Mouse (Mus musculus) T-helper 2 cell (primary cell): ENCODE data around the gene Gucd1.

Source experiments
- in situ Hi-C: fragments of 300-600 bp; cut with MboI, MseI; formaldehyde crosslinking; loops from one replicate; pipeline ENCODE4 v1.15.1; 2025; ENCODE audit warnings: high pct_unique_total_duplicates

Gucd1 gene

DNA sequence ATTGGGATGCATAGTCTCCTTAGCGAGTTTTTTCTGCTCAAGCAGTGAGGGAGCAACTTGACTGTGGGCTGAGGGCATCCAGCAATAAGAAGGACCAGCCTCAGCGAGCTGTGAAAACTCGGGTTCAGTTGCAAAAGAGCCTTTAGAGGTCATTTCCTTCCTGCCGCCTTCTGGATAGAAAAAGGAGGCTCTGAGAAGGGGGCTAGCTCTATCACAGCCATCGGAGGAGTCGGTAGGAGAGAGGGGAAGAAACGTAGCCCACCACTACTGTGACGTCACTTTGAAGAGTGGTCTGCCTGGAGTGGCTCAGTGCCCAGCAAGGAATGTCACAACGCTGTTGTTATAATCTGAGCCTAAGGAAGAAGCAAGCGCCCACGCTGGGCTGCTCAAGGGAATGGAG is 190.7 kb downstream of the Gucd1 start:
- in situ Hi-C loops, result loop anchor here (5.0 kb wide), 1 partner anchor 110 kb away; no protein-coding TSS in a partner anchor

- in situ Hi-C loops, result loop anchor here (5.0 kb wide), 1 partner anchor 111 kb away; no protein-coding TSS in a partner anchor
Measured at GRCm38 (mm10) chr10:75326553-75326952, 191.2 kb downstream of the Gucd1 start.

GRCm38 (mm10) chr10:75325821-75326220 is 192.0 kb downstream of the Gucd1 start:
- in situ Hi-C loops, result loop anchor here (5.0 kb wide), 1 partner anchor 111 kb away; no protein-coding TSS in a partner anchor

DNA sequence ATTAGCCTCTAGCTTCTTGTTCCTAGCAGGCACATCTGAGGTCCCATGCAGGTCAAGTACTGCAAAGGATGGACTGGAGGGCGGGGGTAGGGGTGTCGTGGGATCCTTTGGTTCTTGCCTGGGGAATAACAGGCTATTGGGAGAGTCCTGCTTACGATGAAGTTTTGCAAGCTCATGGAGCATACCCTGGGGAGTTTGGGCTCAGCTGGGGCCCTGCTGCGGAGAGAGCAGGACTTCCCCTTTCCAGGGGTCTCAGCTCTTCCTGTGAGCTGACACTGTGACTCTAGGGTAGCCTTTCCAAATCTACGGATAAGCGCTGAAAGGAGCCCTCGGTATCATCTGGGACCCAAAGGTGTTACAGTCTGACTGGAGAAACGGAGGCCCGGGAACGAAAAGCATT is 193.4 kb downstream of the Gucd1 start:
- in situ Hi-C loops, result no loop called here

GRCm38 (mm10) chr10:75323986-75324385 is 193.8 kb downstream of the Gucd1 start:
- in situ Hi-C loops, result no loop called here

DNA sequence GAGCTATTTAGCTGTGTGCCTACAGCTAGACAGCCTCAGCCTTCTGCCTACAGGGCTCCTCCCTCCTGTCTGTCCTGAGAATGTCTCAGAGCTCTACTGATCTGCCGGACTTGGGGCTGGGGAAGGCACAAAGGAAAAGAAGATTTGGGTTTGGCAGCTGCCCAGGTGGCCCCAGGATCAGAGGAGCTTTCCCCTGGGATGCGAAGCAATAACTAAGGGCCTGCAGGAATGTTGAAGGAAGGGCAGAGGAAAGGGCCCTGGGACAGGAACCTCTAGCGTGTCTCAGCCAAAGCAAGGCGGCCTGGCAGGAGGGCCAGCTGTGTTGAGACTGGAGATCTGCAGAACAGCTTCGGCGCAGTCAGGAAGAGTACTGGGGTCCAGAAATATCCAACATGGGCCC is 194.8 kb downstream of the Gucd1 start:
- in situ Hi-C loops, result no loop called here

- in situ Hi-C loops, result no loop called here
Measured at GRCm38 (mm10) chr10:75320321-75320720, 197.5 kb downstream of the Gucd1 start.

- in situ Hi-C loops, result no loop called here
Measured at GRCm38 (mm10) chr10:75318206-75318605, 199.6 kb downstream of the Gucd1 start.

- in situ Hi-C loops, result no loop called here
Measured at GRCm38 (mm10) chr10:75316908-75317761, 200.6 kb downstream of the Gucd1 start.

DNA sequence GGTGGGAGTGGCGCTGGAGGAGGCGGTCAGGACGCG is 201.1 kb downstream of the Gucd1 start, which contains the start of gene Adora2a:
Gene Adora2a (plus strand): TSS at position 6 of the 36 bp plus-strand sequence.
- in situ Hi-C loops, result no loop called here

DNA sequence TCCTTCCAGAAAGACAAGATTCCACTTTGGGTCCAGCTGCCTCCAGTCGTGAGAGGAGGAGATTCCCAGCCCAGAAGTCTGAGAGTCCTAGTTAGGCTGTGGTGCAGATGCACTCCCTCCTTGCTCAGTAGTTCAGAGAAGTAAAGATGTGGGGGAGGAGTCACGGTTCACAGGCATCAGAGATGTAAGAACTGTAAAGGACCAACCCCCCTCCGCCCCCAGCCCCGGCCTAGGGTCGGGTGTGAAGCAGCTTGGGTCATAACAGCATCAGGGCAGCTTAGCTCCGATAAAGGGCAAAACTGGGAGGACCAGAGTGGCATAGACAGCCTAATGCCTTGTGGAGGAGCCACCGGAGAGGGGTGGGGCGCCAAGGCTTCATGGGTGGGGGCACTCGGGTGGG is 201.3 kb downstream of the Gucd1 start:
- in situ Hi-C loops, result no loop called here

DNA sequence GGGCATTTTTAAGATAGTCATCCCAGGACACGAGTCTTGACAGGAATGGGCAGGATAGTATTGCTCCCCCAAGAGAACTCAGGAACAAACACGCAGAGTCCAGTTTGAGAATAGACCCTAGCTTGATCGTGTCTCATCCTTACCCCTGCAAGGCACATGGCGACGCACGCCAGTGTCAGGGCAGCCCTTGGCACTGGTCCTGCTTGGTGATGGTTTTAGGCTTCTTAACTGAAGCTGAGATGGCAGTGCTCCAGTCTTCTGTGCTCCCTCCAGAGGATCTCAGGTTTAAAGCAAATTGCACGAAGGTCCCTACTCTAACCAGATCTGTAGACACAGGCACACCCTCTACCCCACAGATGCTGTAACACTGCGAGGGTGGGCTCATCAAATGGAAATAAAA is 202.0 kb downstream of the Gucd1 start:
- in situ Hi-C loops, result no loop called here

DNA sequence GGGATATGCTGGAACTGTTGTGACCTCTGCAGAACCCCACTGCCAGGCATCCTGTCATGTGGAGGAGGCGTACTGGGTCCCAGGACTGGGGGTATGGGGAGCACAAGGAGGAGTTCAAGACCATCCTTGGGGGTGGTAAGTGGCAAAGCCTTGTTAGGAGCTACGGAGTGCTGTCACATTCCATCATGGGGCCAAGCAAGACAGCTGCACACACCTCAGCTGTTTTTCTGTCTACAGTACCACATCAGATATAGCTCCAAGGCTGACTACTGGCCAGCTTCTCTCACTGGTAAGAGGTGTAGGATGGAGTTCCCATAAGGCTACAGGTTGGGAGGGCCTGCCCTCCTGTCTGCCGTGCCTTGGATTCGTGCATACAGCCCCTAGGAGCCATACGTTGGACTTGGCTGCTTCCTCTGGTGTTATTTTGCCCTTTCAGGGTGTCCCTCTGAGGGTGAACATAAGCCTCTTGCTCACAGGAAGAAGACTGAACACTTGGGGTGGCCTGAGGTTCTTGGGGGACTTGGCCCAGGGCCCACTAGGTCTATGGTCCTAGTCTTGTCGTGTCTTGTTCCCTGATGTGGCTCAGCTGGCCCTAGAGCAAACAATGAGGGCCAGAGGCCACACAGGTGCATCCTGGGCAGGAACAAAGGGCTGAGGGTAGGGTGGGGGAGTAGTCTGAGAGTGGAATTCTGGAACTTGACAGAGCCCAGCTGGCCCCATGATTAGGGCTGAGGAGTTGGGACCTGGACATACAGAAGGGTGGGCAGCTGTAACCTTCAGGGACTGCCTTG is 203.4 kb downstream of the Gucd1 start:
- in situ Hi-C loops, result no loop called here

- in situ Hi-C loops, result no loop called here
Measured at GRCm38 (mm10) chr10:75312361-75312760, 205.4 kb downstream of the Gucd1 start.

DNA sequence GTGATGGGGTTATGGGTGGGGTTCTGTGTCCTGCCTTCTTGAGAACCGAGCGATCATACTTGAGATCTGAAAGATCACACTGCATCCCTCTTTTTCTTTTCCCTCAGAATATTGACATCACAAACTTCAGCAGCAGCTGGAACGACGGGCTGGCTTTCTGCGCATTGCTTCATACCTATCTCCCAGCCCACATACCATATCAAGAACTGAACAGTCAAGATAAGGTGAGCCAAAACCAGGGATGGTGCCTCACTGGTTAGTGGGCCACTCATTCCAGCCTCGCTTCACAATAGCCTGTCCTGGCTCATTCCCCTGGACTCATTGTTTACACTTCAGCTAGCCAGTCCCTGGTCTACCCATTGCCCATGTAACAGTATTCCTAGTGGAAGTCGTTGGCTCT is 210.6 kb downstream of the Gucd1 start:
- in situ Hi-C loops, result no loop called here

GRCm38 (mm10) chr10:75304413-75304812 is 213.4 kb downstream of the Gucd1 start:
- in situ Hi-C loops, result no loop called here

DNA sequence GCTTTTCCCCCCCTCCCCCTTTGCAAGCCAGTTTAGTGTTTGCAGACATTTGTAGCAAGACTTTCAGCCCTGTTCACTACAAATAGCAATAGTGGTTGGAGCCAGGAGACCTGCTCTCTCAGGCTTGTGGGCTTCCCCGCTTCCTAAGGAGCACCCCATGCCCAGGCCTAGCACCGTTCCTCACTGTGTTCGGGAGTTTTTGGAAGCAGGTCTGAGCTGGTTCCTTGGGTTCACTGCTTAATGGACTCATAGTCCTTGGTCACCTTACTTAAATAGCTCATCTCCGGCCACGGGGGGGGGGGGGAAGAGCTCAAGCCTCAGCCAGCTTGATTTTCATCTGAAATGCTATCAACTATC is 213.7 kb downstream of the Gucd1 start:
- in situ Hi-C loops, result no loop called here

- in situ Hi-C loops, result no loop called here
Measured at GRCm38 (mm10) chr10:75303324-75304048, 214.3 kb downstream of the Gucd1 start.

GRCm38 (mm10) chr10:75302536-75302935 is 215.2 kb downstream of the Gucd1 start:
- in situ Hi-C loops, result no loop called here

GRCm38 (mm10) chr10:75301937-75302336 is 215.8 kb downstream of the Gucd1 start:
- in situ Hi-C loops, result no loop called here

DNA sequence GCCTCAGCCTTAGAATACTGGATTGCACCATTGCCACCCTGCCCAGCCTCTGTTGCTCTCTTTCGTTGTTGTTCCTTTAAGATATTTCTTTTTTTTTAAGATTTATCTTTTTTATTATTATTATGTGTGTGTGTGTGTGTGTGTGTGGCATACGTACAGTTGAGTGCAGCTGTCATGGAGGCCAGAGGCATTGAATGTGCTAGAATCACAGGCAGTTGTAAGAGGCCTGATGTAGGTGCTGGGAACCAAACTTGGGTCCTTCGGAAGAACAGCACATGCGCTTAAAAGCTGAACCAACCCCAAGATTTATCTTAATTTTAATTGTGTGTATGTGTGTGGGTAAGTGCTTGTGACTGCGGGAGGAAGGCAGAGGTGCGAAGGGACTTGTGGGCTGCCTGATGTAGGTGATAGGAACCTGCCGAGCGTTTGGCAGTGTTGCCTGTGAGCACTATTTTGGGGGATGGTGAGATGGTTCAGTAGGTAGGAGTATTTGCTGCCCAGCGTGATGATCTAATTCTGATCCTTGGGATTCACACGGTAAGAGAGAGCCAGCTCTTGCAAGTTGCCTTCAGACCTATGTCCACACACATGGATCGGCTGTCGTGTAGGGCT is 216.5 kb downstream of the Gucd1 start:
- in situ Hi-C loops, result no loop called here
